Mouse (Mus musculus) frontal cortex, postnatal 10 days (tissue): ENCODE data around the gene Vmn1r8.
"Not testable (repeated sequence)": the region's sequence is repeated elsewhere in the genome, so short reads cannot be mapped to it uniquely, and the experiment has no call there.

ENCODE experiments used
- DNase-seq, 2 experiments: peaks; one replicate each; pipeline ENCODE4 v3.0.0; 2022; ENCODE audit warnings: low spot score in 2 of 2, mixed read lengths in 1 of 2

Gene Vmn1r8

DNA sequence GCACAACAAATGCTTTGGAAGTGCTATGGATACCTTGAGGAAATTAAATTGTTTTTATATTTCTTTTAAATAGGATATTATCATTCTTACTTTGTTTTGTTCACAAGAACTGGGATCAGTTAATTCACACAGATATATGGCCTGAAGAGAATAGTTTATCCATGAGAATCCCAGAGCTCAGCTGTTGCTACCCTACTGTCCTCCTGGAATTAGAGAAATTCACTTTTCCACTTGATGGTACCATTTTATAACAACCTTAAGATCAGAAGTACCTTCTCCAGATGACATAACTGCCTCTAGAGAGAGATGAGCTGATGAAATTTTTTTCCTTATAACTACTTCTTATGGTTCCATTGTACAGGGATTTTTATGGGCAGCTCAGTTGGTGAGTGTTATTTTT is at the start of gene Vmn1r8:
TSS of gene Vmn1r8 (plus strand) at position 301 of the 400 bp plus-strand sequence.
- no peak for DNase-seq

DNA sequence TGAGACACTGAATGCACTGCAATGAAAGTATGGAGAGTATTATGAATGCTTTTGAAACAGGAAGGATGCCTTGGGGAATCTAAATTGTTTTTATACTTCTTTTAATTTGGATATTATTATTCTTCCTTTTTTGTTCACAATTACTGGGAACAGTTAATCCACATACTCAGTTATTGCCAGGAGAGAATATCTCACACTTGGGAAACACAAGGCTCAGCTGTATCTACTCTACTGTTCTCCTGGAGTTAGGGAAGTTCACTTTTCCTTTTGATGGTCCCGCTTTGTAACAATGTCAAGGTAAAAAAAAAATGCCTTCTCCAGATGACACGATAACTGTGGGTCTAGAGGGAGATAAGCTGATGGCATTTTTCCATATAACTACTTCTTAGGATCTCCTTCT is 35.1 kb upstream of the Vmn1r8 start, which contains the start of gene Vmn1r6:
TSS of gene Vmn1r6 (plus strand) at position 301 of the 400 bp plus-strand sequence.
- DNase-seq, result no peak

DNA sequence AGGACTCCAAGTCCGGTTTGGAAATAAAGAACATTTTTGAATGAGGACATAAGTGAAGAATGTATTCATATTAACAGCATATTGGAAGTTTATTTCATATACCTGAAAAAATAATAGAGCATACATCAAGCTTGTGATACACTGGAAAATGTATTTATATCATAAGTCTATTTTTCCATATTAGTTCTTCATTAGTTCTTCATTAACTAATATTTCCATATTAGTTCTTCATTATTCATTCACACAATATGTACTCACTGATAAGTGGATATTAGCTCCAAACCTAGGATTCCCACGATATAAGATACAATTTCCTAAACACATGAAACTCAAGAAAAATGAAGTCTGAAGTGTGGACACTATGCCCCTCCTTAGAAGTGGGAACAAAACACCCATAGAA is 6.9 kb upstream of the Vmn1r8 start, which contains the start of gene Vmn1r7:
TSS of gene Vmn1r7 (minus strand) at position 101 of the 400 bp plus-strand sequence.
- DNase-seq, result not testable (repeated sequence)

DNA sequence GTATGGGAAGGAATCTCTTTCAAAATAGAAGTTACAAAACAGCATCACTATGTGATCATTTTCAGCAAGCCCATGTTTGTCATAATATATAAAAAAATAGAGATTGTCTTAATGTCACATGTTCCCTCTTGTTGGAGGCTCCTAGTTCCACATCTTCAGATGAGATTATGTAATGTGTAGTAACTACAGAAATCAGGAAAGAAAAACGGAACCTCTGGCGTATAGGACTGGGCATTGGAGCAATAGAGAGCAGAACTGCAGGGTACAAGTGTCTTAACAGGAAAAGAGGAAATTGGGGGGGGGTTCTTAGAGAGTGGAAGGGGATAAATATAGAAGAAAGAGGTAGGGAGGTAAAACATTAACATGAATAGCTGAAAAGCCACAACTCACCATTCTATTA is 2.6 kb downstream of the Vmn1r8 start:
- no peak for DNase-seq

DNA sequence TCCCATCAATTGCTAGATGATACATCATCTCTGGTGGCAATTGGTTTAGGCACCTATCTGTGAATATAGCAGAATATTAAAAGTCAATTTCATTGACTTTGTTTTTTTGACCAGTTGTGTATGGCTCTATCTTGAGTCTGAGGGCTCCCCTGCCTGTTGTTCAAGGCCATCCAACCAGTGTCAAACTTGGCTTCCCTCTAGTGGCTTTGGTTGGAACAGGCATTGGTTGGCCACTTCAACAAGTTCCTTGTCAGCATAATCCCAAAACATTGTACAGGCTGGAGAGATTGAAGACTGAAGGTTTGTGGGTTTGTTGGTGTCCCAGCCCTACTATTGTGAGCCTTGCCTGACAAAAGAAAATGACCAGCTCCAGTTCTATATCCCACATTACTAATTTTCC is 31.6 kb downstream of the Vmn1r8 start:
- DNase-seq, result no peak

DNA sequence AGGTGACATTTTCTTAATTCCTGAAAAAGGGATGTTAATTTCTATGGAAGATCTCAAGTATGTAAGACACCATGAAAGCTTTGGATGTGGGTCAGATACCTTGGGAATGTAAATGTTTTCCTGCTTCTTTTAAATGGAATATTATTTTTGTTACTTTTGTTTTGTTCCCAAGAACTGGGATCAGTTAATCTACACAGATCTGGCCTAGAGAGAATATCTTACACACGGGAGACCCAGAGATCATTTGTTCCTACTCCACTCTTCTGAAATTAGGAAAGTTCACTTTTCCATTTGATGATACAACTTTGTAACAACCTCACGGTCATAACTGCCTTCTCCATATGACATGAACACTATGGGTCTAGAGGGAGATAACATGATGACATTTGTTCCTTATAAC is 34.4 kb downstream of the Vmn1r8 start, which contains the start of gene Vmn1r9:
TSS of gene Vmn1r9 (plus strand) at position 301 of the 400 bp plus-strand sequence.
- DNase-seq, result no peak
